Mouse (Mus musculus) ES-Bruce4 (cell line): ENCODE measurements at regions not wholly inside any gene's neighbourhood (a gene's known extent, or its start where the extent isn't known, plus 50 kb on each side); places are given as distances from the start of the nearest gene placed in this dataset.

Experiments
- H3K27ac ChIP-seq: 2 replicates; pipeline ENCODE4 v1.5.1; 2012; ENCODE audit warnings: low read length, inconsistent platforms; ENCODE audit not compliant: insufficient read depth
- H3K27me3 ChIP-seq: 2 replicates; pipeline ENCODE4 v1.6.1; 2012; ENCODE audit warnings: mild to moderate bottlenecking, low read length, inconsistent platforms; ENCODE audit not compliant: control insufficient read depth, poor library complexity, insufficient read depth, severe bottlenecking
- H3K36me3 ChIP-seq: 2 replicates; pipeline ENCODE4 v1.6.1; 2012; ENCODE audit warnings: inconsistent platforms, mild to moderate bottlenecking, low read length, moderate library complexity; ENCODE audit not compliant: control insufficient read depth, poor library complexity, insufficient read depth, severe bottlenecking
- H3K4me1 ChIP-seq: one replicate; pipeline ENCODE4 v1.8.1; 2011; ENCODE audit warnings: low read length; ENCODE audit not compliant: control insufficient read depth, insufficient read depth
- H3K4me3 ChIP-seq: 2 replicates; pipeline ENCODE4 v1.5.1; 2011; ENCODE audit warnings: low read depth, mild to moderate bottlenecking, low read length
- H3K9ac ChIP-seq: 2 replicates; pipeline ENCODE4 v1.6.1; 2012; ENCODE audit warnings: low read depth, mild to moderate bottlenecking, inconsistent platforms; ENCODE audit not compliant: poor library complexity, severe bottlenecking
- H3K9me3 ChIP-seq: replicated peaks from 2 replicates; pipeline ENCODE4 v1.6.1; 2012; ENCODE audit warnings: mild to moderate bottlenecking, low read length, inconsistent platforms; ENCODE audit not compliant: control insufficient read depth, poor library complexity, insufficient read depth, severe bottlenecking
- CTCF ChIP-seq: IDR thresholded peaks from one replicate; pipeline ENCODE4 v1.8.1; 2011; ENCODE audit warnings: low read depth, low read length
- EP300 ChIP-seq: IDR thresholded peaks from 2 replicates; pipeline ENCODE4 v1.6.1; 2011; ENCODE audit warnings: low read depth, low read length; ENCODE audit not compliant: insufficient read depth
- POLR2A ChIP-seq: IDR thresholded peaks from one replicate; pipeline ENCODE4 v1.8.1; 2011; ENCODE audit warnings: low read length; ENCODE audit not compliant: insufficient read depth

GRCm38 (mm10) chr16:30842831-30843230 lies 238.4 kb downstream of the Xxylt1 start:
- Histone ChIP-seq H3K27ac (no peak overlapping the region), H3K4me3 (no peak overlapping the region), H3K9me3 (peaks cover 6% of the 10 kb centered on the region; the same call in 1 of the 2 replicates), H3K36me3 (no peaks in the 10 kb centered on the region), H3K27me3 (no peaks in the 10 kb centered on the region), H3K4me1 (no peaks in the 10 kb centered on the region), H3K9ac (no peak overlapping the region)
- TF ChIP-seq EP300 (no peak), CTCF (no peak), POLR2A (no peak)

DNA sequence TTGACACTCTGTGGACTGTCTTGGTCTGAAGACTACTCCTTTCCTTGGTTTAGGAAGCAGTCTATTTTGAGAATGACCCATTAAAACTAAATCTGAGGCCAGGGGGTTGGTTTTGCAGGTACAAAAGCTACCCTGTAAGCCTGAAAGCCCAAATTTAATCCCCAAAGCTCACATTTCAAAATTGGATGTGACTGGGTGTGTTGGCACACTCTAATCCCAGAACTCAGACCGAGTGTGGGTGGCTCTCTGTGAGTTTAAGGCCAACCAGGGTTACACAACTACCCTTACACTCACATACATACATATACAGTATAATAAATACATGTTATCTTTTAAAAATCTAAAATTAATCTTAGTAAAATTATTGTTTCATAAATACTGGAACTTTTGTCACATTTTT lies 228.6 kb downstream of the Xxylt1 start:
- Histone ChIP-seq H3K4me3 (no peak overlapping the region), H3K9me3 (no peaks in the 10 kb centered on the region), H3K4me1 (no peaks in the 10 kb centered on the region), H3K27me3 (no peaks in the 10 kb centered on the region), H3K36me3 (no peaks in the 10 kb centered on the region), H3K9ac (no peak overlapping the region), H3K27ac (no peak overlapping the region)
- TF ChIP-seq CTCF (no peak), EP300 (no peak), POLR2A (no peak)

DNA sequence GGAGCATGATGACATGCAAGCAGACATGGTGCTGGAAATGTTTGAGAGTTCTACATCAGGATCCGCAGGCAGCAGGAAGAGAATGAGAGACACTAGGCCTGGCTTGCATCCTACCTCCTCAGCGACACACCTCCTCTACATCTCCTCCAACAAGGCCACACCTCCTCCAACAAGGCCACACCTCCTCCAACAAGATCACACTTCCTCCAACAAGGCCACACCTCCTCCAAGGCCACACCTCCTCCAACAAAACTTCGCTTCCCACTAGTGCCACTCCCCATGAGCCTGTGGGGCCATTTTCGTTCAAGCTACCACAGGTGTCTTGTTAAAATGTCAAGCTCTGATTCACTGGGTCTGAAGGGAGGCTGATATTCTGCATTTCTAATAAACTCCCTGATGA lies 226.5 kb downstream of the Xxylt1 start:
- Histone ChIP-seq H3K27me3 (no peaks in the 10 kb centered on the region), H3K9ac (no peak overlapping the region), H3K4me1 (no peaks in the 10 kb centered on the region), H3K9me3 (no peaks in the 10 kb centered on the region), H3K27ac (no peak overlapping the region), H3K4me3 (no peak overlapping the region), H3K36me3 (no peaks in the 10 kb centered on the region)
- no peak for TF ChIP-seq EP300
- TF ChIP-seq POLR2A = no peak
- no peak for TF ChIP-seq CTCF

DNA sequence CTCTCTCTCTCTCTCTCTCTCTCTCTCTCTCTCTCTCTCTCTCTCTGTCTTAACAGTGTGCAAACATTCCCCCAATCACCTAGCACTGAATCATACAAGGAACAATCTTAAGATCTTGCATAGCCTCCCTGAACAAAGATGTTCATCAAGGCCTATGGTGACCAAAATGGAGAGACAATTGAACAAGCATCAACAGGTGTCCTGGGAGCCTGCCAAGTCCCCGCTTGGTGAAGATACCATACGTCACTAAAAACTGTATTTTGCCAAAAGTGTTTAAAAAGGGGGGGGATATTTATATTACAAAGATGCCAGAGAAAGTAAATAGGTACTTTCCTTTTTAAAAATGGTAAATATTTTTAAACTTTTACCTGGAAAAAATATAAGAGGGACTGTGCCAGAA lies 223.6 kb downstream of the Xxylt1 start:
- Histone ChIP-seq H3K9me3 (no peaks in the 10 kb centered on the region), H3K9ac (no peak overlapping the region), H3K36me3 (no peaks in the 10 kb centered on the region), H3K4me1 (no peaks in the 10 kb centered on the region), H3K27me3 (no peaks in the 10 kb centered on the region), H3K4me3 (no peak overlapping the region), H3K27ac (no peak overlapping the region)
- TF ChIP-seq POLR2A (no peak), EP300 (no peak), CTCF (no peak)

GRCm38 (mm10) chr16:30869136-30869909 lies 211.9 kb downstream of the Xxylt1 start:
- Histone ChIP-seq H3K27ac (no peak overlapping the region), H3K4me3 (no peak overlapping the region), H3K9me3 (no peaks in the 10 kb centered on the region), H3K27me3 (no peaks in the 10 kb centered on the region), H3K36me3 (no peaks in the 10 kb centered on the region), H3K9ac (no peak overlapping the region), H3K4me1 (peaks cover 6% of the 10 kb centered on the region)
- TF ChIP-seq CTCF = no peak
- TF ChIP-seq EP300 = no peak
- no peak for TF ChIP-seq POLR2A

DNA sequence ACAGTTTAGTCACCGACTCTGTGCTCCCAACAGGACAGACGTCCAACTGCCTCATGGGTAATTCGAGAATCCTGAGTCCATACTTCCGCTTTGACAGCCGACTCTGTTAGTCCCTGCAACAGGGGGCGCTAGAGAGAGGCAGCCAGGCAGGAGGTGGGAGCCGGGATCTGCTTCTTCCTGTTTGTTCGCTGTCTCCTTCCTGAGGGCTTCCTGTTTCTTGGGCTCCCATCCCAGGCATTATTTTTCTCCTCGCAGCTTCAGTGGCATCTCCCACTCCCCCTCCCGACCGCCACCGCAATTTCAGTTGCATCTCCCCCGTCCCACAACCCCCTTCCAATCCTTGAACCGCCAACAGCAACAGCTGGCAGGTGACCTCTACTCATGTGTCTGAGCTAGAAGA lies 211.1 kb downstream of the Xxylt1 start:
- H3K9me3 ChIP-seq = no peaks in the 10 kb centered on the region
- H3K4me3 ChIP-seq = no peak overlapping the region
- H3K4me1 ChIP-seq = peaks cover 6% of the 10 kb centered on the region
- no peaks in the 10 kb centered on the region for H3K27me3 ChIP-seq
- H3K36me3 ChIP-seq = no peaks in the 10 kb centered on the region
- H3K27ac ChIP-seq = no peak overlapping the region
- no peak overlapping the region for H3K9ac ChIP-seq
- TF ChIP-seq CTCF (peak; percentile 83), EP300 (0 out of 2 replicates have a peak, but pooled peaks have one; percentile 22), POLR2A (no peak)
